Mouse (Mus musculus) mesoderm, embryonic 11.5 days (tissue): ENCODE data around the gene Plcb1.
A peak's percentile ranks its signal among the peaks of the same experiment; 100 is the strongest.

Source experiments
- DNase-seq: peaks from one replicate; pipeline ENCODE4 v3.0.0-alpha.2; 2012; ENCODE audit warnings: low read depth, low spot score

The Plcb1 gene

GRCm38 (mm10) chr2:134838185-134838584 lies 52.3 kb downstream of the Plcb1 start:
- no peak for DNase-seq

GRCm38 (mm10) chr2:134838888-134839287 lies 53.0 kb downstream of the Plcb1 start:
- no peak for DNase-seq

GRCm38 (mm10) chr2:134842883-134843282 lies 57.0 kb downstream of the Plcb1 start:
- no peak for DNase-seq

GRCm38 (mm10) chr2:134844391-134845238 lies 58.7 kb downstream of the Plcb1 start:
- DNase-seq: no peak

- no peak for DNase-seq
Measured at GRCm38 (mm10) chr2:134845239-134845738, 59.4 kb downstream of the Plcb1 start.

- no peak for DNase-seq
Measured at GRCm38 (mm10) chr2:134846555-134846954, 60.7 kb downstream of the Plcb1 start.

GRCm38 (mm10) chr2:134851189-134852171 lies 65.6 kb downstream of the Plcb1 start:
- no peak for DNase-seq

- DNase-seq: no peak
Measured at GRCm38 (mm10) chr2:134856239-134856638, 70.4 kb downstream of the Plcb1 start.

GRCm38 (mm10) chr2:134856691-134857090 lies 70.8 kb downstream of the Plcb1 start:
- peak; percentile 44 for DNase-seq

GRCm38 (mm10) chr2:134864985-134865645 lies 79.2 kb downstream of the Plcb1 start:
- DNase-seq: no peak

- DNase-seq: no peak
Measured at GRCm38 (mm10) chr2:134867381-134867780, 81.5 kb downstream of the Plcb1 start.

- no peak for DNase-seq
Measured at GRCm38 (mm10) chr2:134871692-134872489, 86.0 kb downstream of the Plcb1 start.

- no peak for DNase-seq
Measured at GRCm38 (mm10) chr2:134872490-134872781, 86.6 kb downstream of the Plcb1 start.

GRCm38 (mm10) chr2:134877148-134877547 lies 91.3 kb downstream of the Plcb1 start:
- DNase-seq: no peak

GRCm38 (mm10) chr2:134891207-134891606 lies 105.3 kb downstream of the Plcb1 start:
- no peak for DNase-seq

- no peak for DNase-seq
Measured at GRCm38 (mm10) chr2:134894776-134895175, 108.9 kb downstream of the Plcb1 start.

- DNase-seq: no peak
Measured at GRCm38 (mm10) chr2:134896196-134896595, 110.3 kb downstream of the Plcb1 start.

GRCm38 (mm10) chr2:134897083-134897482 lies 111.2 kb downstream of the Plcb1 start:
- no peak for DNase-seq

GRCm38 (mm10) chr2:134901521-134901920 lies 115.7 kb downstream of the Plcb1 start:
- no peak for DNase-seq

GRCm38 (mm10) chr2:134910882-134911281 lies 125.0 kb downstream of the Plcb1 start:
- DNase-seq: peak; percentile 81

- no peak for DNase-seq
Measured at GRCm38 (mm10) chr2:134911360-134911759, 125.5 kb downstream of the Plcb1 start.
